Mouse (Mus musculus) heart, postnatal 36 days (tissue): ENCODE data around the gene Gipc2. TPM values are rescaled to one million over a fixed set of nuclear protein-coding genes. Genes with fewer than 3 reads are reported as not detected.
A peak's percentile ranks its signal among the peaks of the same experiment; 100 is the strongest.

Experiments
- DNase-seq, 2 experiments: peaks; one replicate each; pipeline ENCODE4 v3.0.0; 2021 to 2022
- intact Hi-C: fragments of 180-260 bp; cut with DNase I; formaldehyde crosslinking; loops from one replicate; pipeline ENCODE4 v1.15.1; 2025
- total RNA-seq, 2 experiments: library from RNA; stranded (reverse); gene quantifications; 2 replicates each; pipeline ENCODE4 v1.2.3; 2021

The Gipc2 gene
- total RNA-seq, 2 experiments from 2014 or later: 3.5 to 3.6 TPM

- DNase-seq: no peak
- intact Hi-C loops: no loop called here
Measured at GRCm38 (mm10) chr3:152128631-152129030, 37.4 kb downstream of the Gipc2 start.

DNA sequence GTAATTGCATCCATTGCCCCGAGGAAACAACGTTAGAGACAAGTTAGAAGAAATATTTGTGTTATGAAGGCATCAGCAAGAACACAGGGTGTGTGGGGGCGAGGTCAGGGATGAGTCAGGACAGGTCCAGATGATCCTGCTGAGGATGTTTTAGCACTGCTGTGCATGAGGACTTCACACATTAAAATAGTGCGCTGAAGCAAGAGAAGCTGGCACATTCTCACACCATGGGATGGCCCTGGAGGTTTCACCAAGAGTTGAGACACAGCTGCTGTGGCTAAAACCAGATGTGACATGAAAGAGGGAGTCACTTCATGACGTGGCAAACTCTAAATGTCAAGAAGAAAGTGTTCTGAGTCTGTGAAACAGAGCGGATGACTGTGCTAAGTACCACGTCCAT lies 38.9 kb downstream of the Gipc2 start:
- intact Hi-C loops: no loop called here

GRCm38 (mm10) chr3:152122720-152123119 lies 43.3 kb downstream of the Gipc2 start:
- intact Hi-C loops: loop anchor here (2.0 kb wide), 1 partner anchor 22 kb away; no protein-coding TSS in a partner anchor
- DNase-seq: no peak

More for the DNA sequence above, 38.9 kb downstream of the Gipc2 start:
- no peak for DNase-seq

DNA sequence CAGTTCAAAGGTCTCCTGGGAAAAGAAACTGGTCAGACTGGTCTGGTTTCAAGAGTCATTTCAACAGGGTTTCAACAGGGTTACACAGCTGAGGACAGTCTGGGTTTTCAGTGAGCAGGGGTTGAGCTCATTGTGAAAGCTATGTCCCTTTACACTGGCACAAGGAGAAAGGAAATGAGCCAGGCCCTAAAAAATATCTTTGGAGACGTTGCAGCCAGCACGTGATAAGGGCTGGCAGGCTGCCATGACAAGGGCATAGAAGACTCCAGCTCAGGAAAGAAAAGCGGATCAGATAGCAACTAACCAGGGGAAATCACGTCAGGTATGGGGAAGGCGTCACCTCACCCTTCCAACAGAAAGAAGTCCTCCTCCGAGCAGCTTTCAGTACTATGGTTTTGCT lies 43.9 kb downstream of the Gipc2 start:
- intact Hi-C loops: loop anchor here (2.0 kb wide), 1 partner anchor 23 kb away; no protein-coding TSS in a partner anchor
- peak; percentile 77 to 79 for DNase-seq

GRCm38 (mm10) chr3:152121169-152122009 lies 44.6 kb downstream of the Gipc2 start:
- intact Hi-C loops: loop anchor here (2.0 kb wide), 1 partner anchor 23 kb away; no protein-coding TSS in a partner anchor
- no peak for DNase-seq

DNA sequence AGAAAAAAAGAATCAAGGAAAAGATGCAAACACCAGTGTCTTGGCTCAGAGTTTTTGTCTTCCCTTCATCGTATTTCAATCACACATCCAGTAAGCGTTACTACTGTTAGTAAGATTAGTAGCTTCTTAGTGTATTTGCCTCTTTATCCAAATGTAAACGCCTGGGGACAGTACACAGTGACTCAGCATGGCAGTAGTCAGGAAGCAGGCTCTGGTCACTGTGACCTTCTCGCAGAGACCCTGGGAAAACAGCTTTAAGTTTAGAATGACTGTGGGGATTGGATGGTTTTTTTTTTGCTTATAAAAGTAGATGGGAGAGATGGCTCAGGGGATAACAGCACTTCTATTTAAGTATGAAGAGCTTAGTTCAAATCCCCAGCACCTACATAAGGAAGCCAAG lies 46.0 kb downstream of the Gipc2 start:
- intact Hi-C loops: loop anchor here (10.0 kb wide), 1 partner anchor 195 kb away; no protein-coding TSS in a partner anchor
- DNase-seq: no peak

GRCm38 (mm10) chr3:152117941-152118340 lies 48.1 kb downstream of the Gipc2 start:
- intact Hi-C loops: loop anchor here (10.0 kb wide), 1 partner anchor 197 kb away; no protein-coding TSS in a partner anchor
- no peak for DNase-seq

- no peak for DNase-seq
- intact Hi-C loops: loop anchor here (10.0 kb wide), 1 partner anchor 199 kb away; no protein-coding TSS in a partner anchor
Measured at GRCm38 (mm10) chr3:152116140-152116539, 49.9 kb downstream of the Gipc2 start.

DNA sequence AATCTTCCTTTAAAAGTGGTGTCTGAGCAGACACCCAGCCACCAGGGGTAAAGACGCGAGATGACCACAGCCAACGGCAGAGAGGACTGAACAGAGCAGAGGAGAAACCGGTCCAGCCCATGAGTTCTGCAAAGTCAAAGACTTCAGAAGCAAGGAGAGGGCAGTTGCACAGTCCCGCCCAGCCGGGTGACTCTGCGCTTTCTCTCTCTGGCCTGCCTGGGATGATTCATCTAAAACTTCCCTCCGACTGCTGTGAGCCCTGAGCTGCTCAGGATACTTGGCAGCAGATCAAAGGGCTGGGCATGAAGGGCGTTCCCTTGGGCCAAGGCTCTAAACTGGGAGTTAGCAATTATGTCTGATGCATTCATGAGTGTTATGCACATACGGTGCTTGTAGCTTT lies 51.2 kb downstream of the Gipc2 start:
- intact Hi-C loops: loop anchor here (1.0 to 10.0 kb wide), 4 partner anchors 33 to 200 kb away; no protein-coding TSS in a partner anchor

DNA sequence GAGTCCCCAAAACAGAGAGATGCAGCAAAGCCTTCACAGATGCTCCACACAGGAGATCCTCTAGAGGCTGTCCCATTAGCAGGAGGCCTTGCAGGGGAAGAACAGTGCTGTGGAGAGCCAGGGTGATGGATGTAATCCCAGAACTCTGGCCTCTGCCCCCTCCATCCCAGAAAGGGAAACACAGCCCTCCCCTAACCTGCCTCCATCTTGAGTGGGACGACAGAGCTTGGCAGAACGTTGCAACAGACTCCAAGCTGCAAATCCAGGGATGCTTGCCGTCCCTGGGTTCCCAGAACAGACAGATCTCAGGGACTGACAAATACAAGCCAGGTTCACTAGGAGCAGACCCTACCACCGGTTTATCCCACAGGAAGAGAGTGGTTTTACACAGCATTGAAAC lies 51.8 kb downstream of the Gipc2 start:
- intact Hi-C loops: loop anchor here (5.0 to 10.0 kb wide), 3 partner anchors 33 to 201 kb away; no protein-coding TSS in a partner anchor
- no peak for DNase-seq

More for the DNA sequence above, 51.2 kb downstream of the Gipc2 start:
- DNase-seq: peak; percentile 71 to 79

GRCm38 (mm10) chr3:152113496-152113895 lies 52.5 kb downstream of the Gipc2 start:
- DNase-seq: no peak
- intact Hi-C loops: loop anchor here (5.0 to 10.0 kb wide), 3 partner anchors 34 to 201 kb away; no protein-coding TSS in a partner anchor

DNA sequence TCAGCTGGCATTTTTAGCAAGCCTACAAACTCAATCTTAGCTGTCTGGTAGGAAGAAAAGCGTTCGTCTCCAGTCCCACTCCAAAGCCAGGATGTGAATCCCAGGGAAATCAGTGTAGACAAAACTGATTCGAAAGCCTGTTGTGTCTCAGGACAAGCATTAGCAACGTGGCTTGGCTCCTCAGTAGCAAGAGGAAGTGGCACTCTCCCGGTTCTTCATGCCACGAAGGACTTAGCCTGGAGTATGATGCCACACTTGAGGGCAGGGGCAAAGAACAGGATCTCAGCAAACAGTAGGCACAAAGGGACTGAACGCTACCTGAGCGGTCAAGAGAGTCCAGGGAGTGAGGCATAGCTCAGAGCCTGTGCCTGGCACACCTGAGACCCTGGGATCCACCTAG lies 53.4 kb downstream of the Gipc2 start:
- intact Hi-C loops: loop anchor here (5.0 to 10.0 kb wide), 3 partner anchors 35 to 202 kb away; no protein-coding TSS in a partner anchor
- no peak for DNase-seq

GRCm38 (mm10) chr3:152111482-152111881 lies 54.5 kb downstream of the Gipc2 start:
- DNase-seq: no peak
- intact Hi-C loops: loop anchor here (2.0 to 10.0 kb wide), 4 partner anchors 36 to 203 kb away; partner anchors contain the start of genes Dnajb4 and Fubp1

GRCm38 (mm10) chr3:152111081-152111480 lies 54.9 kb downstream of the Gipc2 start:
- intact Hi-C loops: loop anchor here (2.0 to 10.0 kb wide), 4 partner anchors 36 to 204 kb away; partner anchors contain the start of genes Dnajb4 and Fubp1
- DNase-seq: peak; percentile 79 to 82

- intact Hi-C loops: no loop called here
- no peak for DNase-seq
Measured at GRCm38 (mm10) chr3:152109260-152109587, 56.8 kb downstream of the Gipc2 start.

DNA sequence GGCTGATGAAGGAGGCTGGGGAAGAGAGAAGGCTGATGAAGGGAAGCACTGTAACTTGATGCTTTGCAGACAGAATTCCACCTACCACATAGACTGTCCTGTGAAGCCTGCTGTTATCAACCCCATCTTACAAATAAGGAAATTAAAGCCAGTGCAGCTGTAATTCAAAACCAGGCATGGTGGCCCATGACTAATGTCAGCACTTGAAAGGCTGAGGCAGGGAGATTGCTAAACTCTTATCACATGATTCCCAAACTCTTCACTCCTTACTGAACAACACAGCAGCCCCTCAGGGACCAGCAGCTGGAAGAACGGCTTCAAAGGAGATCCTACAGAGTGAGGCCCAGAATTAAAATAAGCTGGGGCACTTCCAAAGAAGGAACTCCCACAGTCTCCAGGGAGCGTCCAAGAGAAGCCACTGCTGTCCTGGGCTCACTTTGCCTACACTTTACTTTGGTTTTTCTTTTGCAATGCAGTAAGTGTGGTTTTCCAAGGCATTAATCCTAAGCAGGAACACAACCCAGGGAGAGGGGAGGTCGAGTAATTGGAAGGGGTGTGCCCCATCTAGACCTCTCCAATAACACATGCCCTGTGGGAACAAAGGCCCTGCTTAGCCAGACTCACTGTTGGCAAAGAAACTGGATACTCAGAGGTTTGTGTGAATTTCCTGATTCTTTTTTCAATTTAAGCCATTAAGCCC lies 57.3 kb downstream of the Gipc2 start:
- intact Hi-C loops: no loop called here
- DNase-seq: no peak

GRCm38 (mm10) chr3:152108003-152108395 lies 58.0 kb downstream of the Gipc2 start:
- DNase-seq: no peak
- intact Hi-C loops: no loop called here

GRCm38 (mm10) chr3:152107149-152108002 lies 58.7 kb downstream of the Gipc2 start:
- intact Hi-C loops: no loop called here
- DNase-seq: no peak

GRCm38 (mm10) chr3:152106225-152107148 lies 59.5 kb downstream of the Gipc2 start:
- DNase-seq: no peak
- intact Hi-C loops: no loop called here
